Mouse (Mus musculus) neural tube, embryonic 14.5 days (tissue): ENCODE results near the gene Tbx20. TPM values are rescaled to one million over a fixed set of nuclear protein-coding genes. Genes with fewer than 3 reads are reported as not detected.

Experiments
- ATAC-seq: fragments of 200-750 bp; cut with Nextera tagmentation; 2 replicates; pipeline ENCODE4 v1.8.0; 2017; ENCODE audit warnings: low read depth, mild to moderate bottlenecking, moderate TSS enrichment, moderate library complexity
- H3K27ac ChIP-seq: fragments of 300-500 bp; sonication (generic); 2 replicates; pipeline ENCODE4 v1.5.1; 2014; ENCODE audit warnings: low read depth, mild to moderate bottlenecking, control low read depth, low read length, moderate library complexity, mixed read lengths
- H3K27me3 ChIP-seq: fragments of 300-500 bp; sonication (generic); 2 replicates; pipeline ENCODE4 v1.6.1; 2014; ENCODE audit warnings: low read length; ENCODE audit not compliant: control insufficient read depth, insufficient read depth
- H3K36me3 ChIP-seq: fragments of 300-500 bp; sonication (generic); 2 replicates; pipeline ENCODE4 v1.6.1; 2014; ENCODE audit warnings: low read length, mixed read lengths; ENCODE audit not compliant: control insufficient read depth, insufficient read depth
- H3K4me1 ChIP-seq: fragments of 300-500 bp; sonication (generic); 2 replicates; pipeline ENCODE4 v1.6.1; 2014; ENCODE audit warnings: low read length; ENCODE audit not compliant: control insufficient read depth, insufficient read depth
- H3K4me2 ChIP-seq: fragments of 300-500 bp; sonication (generic); 2 replicates; pipeline ENCODE4 v1.6.1; 2014; ENCODE audit warnings: mild to moderate bottlenecking, low read depth, low read length, control low read depth
- H3K4me3 ChIP-seq: fragments of 300-500 bp; sonication (generic); 2 replicates; pipeline ENCODE4 v1.5.1; 2014; ENCODE audit warnings: low read depth, low read length, control low read depth, mixed read lengths
- H3K9ac ChIP-seq: fragments of 300-500 bp; sonication (generic); replicated peaks from 2 replicates; pipeline ENCODE4 v1.6.1; 2014; ENCODE audit warnings: low read depth, mild to moderate bottlenecking, control low read depth, low read length, mixed read lengths
- H3K9me3 ChIP-seq: fragments of 300-500 bp; sonication (generic); 2 replicates; pipeline ENCODE4 v1.6.1; 2016; ENCODE audit warnings: low read length; ENCODE audit not compliant: control insufficient read depth
- WGBS: fragments of 180-500 bp; shearing (Covaris S2); extraction: QIAGEN DNeasy Blood & Tissue Kit; methylation state at CpG from one replicate; pipeline ENCODE4 v1.1.7; 2014; 5-methylcytosine and 5-hydroxymethylcytosine counted together
- polyA plus RNA-seq: library from polyadenylated mRNA; unstranded; fragments of >200 nt; fragmentation: Nextera tagmentation; extraction: Ambion mirVana; gene quantifications from 2 replicates; pipeline ENCODE4 v1.2.1, GENCODE M21; 2014

Tbx20 gene
- polyA plus RNA-seq, result 0.35 TPM in 1 of 2 replicates, not detected in the other

DNA sequence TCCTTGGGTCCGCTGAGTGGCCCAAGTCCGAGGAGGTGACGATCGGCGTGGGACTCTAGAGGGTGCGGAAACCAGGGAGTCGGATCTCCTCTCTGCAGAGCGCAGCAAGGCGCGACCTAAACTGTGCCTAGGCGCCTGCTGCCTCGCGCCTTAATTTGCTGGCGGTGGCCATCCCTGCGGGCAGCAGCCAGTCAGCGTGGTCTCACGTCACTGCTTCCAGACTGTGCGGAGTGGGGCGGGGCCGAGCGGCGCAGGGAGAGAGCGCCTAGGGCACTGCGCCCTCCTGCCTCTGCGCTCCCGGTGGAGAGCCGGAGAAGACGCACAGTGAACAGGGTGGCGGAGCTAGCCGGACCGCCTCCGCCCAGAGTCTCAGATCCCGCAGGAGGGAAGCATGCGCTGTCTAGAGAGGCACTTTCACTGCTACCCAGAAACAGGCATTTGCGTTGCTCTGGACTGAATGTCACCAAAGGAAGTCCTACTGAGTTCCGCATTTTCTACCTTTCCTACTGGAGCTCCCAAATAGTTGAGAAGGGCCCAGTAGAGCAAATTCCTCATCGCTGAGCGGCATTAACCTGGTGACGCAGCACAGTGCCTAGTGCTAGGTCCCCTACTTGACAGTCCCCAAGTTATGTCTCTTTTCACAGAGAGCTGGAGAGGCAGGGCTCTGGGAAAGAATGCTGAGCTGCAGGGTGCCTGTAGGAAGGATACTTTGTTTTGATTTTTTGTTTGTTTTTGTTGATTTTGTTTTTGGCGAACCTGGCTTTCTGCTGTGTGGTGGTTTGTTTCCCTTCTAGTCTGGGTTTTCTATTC lies at the start of gene Tbx20:
TSS of gene Tbx20 (minus strand) at position 144 of the 810 bp plus-strand sequence.
- H3K4me3 ChIP-seq, result peak within 1 kb of the TSS; percentile 12; the same call in 1 of the 2 replicates
- H3K27ac ChIP-seq, result no peak within 1 kb of the TSS
- peaks cover 64% of the 10 kb centered on the region for H3K27me3 ChIP-seq
- under 1% methylated on average over 40 of the region's 40 CpGs for WGBS
- no peaks in the 10 kb centered on the region for H3K9me3 ChIP-seq
- peak within 1 kb of the TSS; percentile 27 for H3K4me2 ChIP-seq
- no peak within 1 kb of the TSS for H3K9ac ChIP-seq
- no peaks in the 10 kb centered on the region for H3K36me3 ChIP-seq
- H3K4me1 ChIP-seq, result 0 out of 2 replicates have a peak, but pooled peaks cover 8% of the 10 kb centered on the region
- ATAC-seq, result peak; percentile 83

DNA sequence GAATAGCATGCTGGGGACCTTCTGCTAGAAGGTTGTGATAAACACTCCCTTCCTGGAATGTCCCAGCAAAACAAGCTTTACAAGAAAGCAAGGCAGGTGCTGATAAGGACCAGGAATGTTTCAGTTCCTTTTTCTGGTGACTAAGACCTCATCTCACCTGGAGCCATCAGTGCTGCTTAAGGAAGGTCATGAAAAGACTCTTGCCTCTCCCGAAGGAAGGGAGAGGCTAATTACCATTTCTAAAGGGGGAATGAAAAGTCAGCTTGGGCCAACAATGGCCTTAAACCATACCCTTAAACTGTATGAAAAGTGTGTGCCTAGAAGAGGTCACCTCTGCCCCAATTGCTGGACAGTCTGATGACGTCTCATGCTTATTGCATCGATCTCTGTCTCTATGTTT lies 44.4 kb upstream of the Tbx20 start:
- no peak overlapping the region for H3K27ac ChIP-seq
- no peak for ATAC-seq
- no peaks in the 10 kb centered on the region for H3K27me3 ChIP-seq
- H3K9me3 ChIP-seq, result no peaks in the 10 kb centered on the region
- no peak overlapping the region for H3K4me3 ChIP-seq
- no peak overlapping the region for H3K9ac ChIP-seq
- H3K4me1 ChIP-seq, result no peaks in the 10 kb centered on the region
- WGBS, result 66% methylated on average over 3 of the region's 3 CpGs
- H3K4me2 ChIP-seq, result no peak overlapping the region
- no peaks in the 10 kb centered on the region for H3K36me3 ChIP-seq

DNA sequence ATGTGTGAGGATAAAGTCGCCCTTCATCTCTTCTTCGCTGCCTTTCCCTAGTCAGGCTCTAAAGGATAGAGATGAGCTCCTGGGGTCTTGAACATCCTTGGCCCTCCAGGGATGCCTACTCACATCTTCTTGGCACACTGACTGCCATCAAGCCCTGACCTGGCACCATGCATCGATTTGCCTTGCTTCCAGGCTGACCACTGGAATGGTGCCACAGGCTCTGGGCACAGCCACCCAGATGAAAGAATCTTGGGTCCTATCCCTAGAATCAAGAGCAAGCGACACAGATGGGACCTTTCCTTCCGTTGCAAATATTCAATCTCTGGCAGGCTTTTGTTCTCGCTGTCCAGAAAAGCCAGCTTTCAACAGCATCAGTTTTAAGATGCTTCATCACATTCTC lies 38.4 kb upstream of the Tbx20 start:
- WGBS, result 95% methylated on average over 6 of the region's 6 CpGs
- no peak for ATAC-seq

DNA sequence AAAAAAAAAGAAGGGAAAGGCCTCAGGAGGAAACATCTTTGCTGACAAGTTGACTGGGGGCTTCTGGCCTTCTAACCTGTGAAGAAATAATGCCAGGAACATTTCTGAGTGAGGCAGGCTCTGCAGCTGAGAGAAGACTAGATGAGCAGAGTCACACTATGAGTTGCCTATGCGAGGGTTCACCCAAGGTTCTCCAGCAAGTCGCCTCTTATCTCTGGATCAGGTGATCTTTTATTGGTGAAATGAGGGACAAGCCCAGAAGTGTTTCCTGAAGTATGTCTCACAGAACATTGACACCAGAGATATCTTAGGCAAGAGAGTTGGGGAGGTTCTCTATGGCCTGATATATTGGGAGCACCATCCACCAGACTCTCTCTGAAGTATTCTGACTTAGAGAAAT lies 18.0 kb upstream of the Tbx20 start:
- no peaks in the 10 kb centered on the region for H3K9me3 ChIP-seq
- H3K27me3 ChIP-seq, result no peaks in the 10 kb centered on the region
- H3K4me1 ChIP-seq, result no peaks in the 10 kb centered on the region
- H3K4me3 ChIP-seq, result no peak overlapping the region
- H3K9ac ChIP-seq, result no peak overlapping the region
- no peak overlapping the region for H3K27ac ChIP-seq
- 94% methylated on average over 2 of the region's 2 CpGs for WGBS
- no peak for ATAC-seq
- H3K36me3 ChIP-seq, result no peaks in the 10 kb centered on the region
- H3K4me2 ChIP-seq, result no peak overlapping the region

More for the DNA sequence above, 38.4 kb upstream of the Tbx20 start:
- H3K27me3 ChIP-seq, result no peaks in the 10 kb centered on the region
- no peaks in the 10 kb centered on the region for H3K4me1 ChIP-seq
- H3K9me3 ChIP-seq, result no peaks in the 10 kb centered on the region
- H3K4me2 ChIP-seq, result no peak overlapping the region
- H3K27ac ChIP-seq, result no peak overlapping the region
- H3K9ac ChIP-seq, result no peak overlapping the region
- H3K4me3 ChIP-seq, result no peak overlapping the region
- H3K36me3 ChIP-seq, result no peaks in the 10 kb centered on the region

DNA sequence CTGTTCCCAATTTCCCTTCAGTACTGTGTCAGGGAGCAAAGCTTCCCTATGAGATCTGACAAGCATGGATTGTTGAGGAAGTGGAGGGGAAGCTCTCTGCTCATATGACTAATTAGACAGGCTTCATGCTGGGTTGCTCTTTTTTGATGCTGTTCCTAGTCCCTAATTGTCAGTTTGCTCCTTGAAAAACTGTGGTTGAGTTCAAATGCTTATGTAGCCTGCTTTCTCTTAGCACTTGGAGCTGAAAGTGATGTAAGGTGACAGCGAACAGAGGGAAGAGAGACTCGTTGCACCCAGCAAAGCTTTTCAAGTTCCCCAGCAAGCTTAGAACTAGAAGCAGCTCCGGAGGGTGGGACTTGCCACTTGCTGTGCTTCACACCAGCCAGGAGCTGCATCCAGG lies 15.3 kb upstream of the Tbx20 start:
- 69% methylated on average over 3 of the region's 3 CpGs for WGBS
- no peaks in the 10 kb centered on the region for H3K4me1 ChIP-seq

DNA sequence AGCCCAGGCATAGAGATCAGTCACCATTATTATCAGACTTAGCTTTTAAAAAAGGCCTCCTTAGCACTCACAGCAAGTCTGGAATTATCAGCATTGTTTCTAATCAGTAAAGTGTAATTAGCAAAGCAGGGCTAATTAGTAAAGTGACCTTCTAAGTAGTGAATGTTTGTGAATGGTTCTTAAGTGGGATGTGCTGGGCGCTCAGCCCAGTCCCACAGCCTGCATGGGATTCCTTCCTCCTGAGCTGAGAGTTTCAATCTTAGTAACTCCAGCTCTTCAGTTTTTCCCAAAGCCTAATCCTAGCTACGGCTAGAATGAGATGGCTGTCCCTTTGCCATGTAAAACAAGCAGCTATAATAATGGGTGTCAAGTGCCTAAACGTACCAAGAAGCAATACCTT lies 8.2 kb upstream of the Tbx20 start:
- no peak for ATAC-seq
- Histone ChIP-seq H3K4me3 (no peak overlapping the region), H3K4me2 (no peak overlapping the region), H3K4me1 (peaks cover 3% of the 10 kb centered on the region; the same call in 1 of the 2 replicates), H3K36me3 (no peaks in the 10 kb centered on the region), H3K9me3 (no peaks in the 10 kb centered on the region), H3K9ac (no peak overlapping the region), H3K27ac (no peak overlapping the region), H3K27me3 (peaks cover 53% of the 10 kb centered on the region)
- WGBS, result 17% methylated on average over 3 of the region's 3 CpGs

More for the DNA sequence above, 15.3 kb upstream of the Tbx20 start:
- H3K9me3 ChIP-seq, result no peaks in the 10 kb centered on the region
- no peak overlapping the region for H3K9ac ChIP-seq
- H3K27ac ChIP-seq, result no peak overlapping the region
- H3K4me3 ChIP-seq, result no peak overlapping the region
- no peak overlapping the region for H3K4me2 ChIP-seq
- no peaks in the 10 kb centered on the region for H3K36me3 ChIP-seq
- H3K27me3 ChIP-seq, result no peaks in the 10 kb centered on the region
- no peak for ATAC-seq

DNA sequence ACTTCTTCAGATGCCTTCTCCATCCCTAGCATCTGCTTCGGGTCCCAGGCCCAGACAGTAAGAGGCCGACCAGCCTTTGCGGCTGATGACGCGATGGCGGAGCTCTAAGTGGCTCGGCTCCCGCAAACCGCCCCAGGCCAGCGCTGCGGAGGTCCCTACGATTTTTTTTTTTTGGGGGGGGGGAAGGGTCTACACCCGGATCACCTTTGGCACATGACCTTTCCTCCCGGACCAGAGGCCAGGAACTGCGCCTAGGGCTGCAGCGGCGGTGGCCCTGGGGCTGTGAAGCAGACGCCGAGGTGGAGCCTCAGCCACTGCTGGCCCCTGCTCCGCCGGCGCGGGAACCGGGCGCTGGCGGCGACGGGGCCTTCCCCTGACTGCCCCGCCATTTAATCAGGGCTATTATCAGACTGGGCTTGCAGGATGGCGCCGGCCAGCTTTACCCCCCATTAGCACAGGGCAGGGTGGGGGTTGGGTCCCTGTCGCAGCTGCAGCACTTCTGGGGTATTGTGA lies 6.9 kb upstream of the Tbx20 start:
- 0% methylated on average over 32 of the region's 32 CpGs for WGBS
- Histone ChIP-seq H3K4me3 (peak overlapping the region; percentile 8), H3K27me3 (peaks cover 65% of the 10 kb centered on the region), H3K9me3 (no peaks in the 10 kb centered on the region), H3K9ac (no peak overlapping the region), H3K27ac (no peak overlapping the region), H3K36me3 (no peaks in the 10 kb centered on the region), H3K4me2 (peak overlapping the region; percentile 34; the same call in 1 of the 2 replicates), H3K4me1 (peaks cover 3% of the 10 kb centered on the region; the same call in 1 of the 2 replicates)
- peak; percentile 72 for ATAC-seq

DNA sequence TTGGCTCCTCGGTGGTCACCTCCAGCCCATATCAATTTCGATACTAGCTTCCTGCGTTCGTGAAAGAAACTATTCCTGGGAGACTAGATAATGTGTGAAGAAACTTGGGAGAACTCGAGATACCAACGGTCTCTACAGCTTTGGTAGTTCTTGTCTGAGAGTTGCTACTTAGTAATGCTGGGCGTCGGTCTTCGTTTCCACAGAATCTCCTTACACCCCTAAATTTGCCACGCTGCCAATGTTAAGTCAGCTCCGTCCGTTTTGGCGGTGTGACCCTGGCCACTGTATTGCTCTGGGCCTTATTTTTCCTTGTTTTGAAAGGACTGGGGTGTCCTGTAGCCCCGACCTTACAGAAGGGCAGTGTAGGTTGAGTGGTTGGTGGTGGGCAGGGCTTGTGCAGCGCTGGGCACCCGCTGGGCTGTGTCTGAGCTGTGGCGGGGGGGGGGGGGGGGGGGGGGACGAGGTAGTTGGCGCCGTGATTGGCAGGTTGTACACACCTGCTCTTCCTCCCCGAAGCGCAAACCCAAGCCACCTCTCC lies 6.4 kb upstream of the Tbx20 start:
- Histone ChIP-seq H3K4me3 (no peak overlapping the region), H3K27ac (no peak overlapping the region), H3K27me3 (peaks cover 69% of the 10 kb centered on the region), H3K4me2 (no peak overlapping the region), H3K9ac (no peak overlapping the region), H3K4me1 (peaks cover 3% of the 10 kb centered on the region; the same call in 1 of the 2 replicates), H3K9me3 (no peaks in the 10 kb centered on the region), H3K36me3 (no peaks in the 10 kb centered on the region)
- peak; percentile 39; the same call in 1 of the 2 replicates for ATAC-seq
- 1% methylated on average over 22 of the region's 22 CpGs for WGBS

DNA sequence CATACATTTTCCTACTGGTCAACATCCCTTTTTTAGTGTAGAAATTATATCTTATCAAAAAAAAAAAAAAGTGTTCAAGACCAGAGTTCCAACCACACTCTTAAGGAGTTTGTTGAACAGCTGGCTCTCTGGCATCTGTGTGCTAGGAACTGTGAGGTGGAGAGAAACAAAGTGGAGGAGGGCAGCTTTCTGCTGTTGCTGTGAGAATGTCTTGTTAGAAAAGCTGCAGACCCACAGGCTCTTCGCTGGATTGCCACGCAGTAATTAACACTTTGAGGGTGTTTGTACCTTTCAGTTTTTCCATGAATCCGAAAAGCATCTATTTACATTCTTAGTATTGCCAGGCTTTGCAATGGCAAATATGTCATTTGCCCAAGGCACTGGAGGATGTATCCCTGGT lies 5.9 kb upstream of the Tbx20 start:
- peaks cover 3% of the 10 kb centered on the region; the same call in 1 of the 2 replicates for H3K4me1 ChIP-seq
- no peaks in the 10 kb centered on the region for H3K36me3 ChIP-seq
- no peak overlapping the region for H3K9ac ChIP-seq
- H3K4me3 ChIP-seq, result no peak overlapping the region
- H3K27me3 ChIP-seq, result peaks cover 69% of the 10 kb centered on the region
- H3K9me3 ChIP-seq, result no peaks in the 10 kb centered on the region
- WGBS, result 6% methylated on average over 3 of the region's 3 CpGs
- H3K27ac ChIP-seq, result no peak overlapping the region
- no peak overlapping the region for H3K4me2 ChIP-seq
- ATAC-seq, result no peak
